Mouse (Mus musculus): ENCODE results near the gene Olfr71.
A peak's percentile ranks its signal among the peaks of the same experiment; 100 is the strongest.

Olfr71 gene

DNA sequence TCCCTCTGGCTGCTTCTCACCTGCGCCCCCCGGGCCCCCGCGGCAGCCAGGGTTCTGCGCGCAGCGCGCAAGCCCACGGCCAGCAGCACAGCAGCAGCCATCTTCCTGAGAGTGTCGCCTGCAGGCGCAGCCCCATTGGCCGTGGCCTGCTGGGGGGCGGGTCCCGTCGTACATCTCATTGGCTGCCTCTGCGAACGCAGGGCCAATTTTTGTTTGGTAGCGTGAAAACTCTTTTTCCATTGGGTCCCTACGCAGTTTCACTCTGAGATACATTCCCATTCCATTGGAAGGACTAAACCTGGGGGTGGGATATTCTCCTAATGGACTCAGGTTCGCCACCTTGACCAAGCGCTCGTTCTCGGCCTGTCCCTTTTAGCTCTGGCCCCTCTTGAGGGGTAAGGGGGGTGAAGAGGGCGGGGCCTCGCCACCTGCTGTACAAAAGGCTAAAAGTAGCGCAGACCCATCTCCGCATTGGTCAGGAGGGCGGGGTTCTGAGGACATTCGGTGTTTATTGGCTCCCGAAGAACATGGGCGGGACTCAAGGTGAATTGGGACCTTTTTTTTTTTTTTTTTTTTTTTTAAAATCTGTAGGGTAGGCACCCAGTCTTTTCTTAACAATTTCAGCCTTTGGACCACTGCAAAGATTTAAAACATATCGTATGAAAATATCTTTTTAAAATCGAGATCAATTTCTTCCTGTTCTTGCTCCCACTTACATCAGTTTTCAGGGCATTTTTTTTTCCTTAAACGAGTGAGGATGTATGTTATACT, 53.5 kb downstream of the Olfr71 start, which contains the start of gene Hint2:
TSS of gene Hint2 (minus strand) at position 128 of the 771 bp plus-strand sequence.
- peak; percentile 97 for DNase-seq (ENCODE audit: low read depth)

DNA sequence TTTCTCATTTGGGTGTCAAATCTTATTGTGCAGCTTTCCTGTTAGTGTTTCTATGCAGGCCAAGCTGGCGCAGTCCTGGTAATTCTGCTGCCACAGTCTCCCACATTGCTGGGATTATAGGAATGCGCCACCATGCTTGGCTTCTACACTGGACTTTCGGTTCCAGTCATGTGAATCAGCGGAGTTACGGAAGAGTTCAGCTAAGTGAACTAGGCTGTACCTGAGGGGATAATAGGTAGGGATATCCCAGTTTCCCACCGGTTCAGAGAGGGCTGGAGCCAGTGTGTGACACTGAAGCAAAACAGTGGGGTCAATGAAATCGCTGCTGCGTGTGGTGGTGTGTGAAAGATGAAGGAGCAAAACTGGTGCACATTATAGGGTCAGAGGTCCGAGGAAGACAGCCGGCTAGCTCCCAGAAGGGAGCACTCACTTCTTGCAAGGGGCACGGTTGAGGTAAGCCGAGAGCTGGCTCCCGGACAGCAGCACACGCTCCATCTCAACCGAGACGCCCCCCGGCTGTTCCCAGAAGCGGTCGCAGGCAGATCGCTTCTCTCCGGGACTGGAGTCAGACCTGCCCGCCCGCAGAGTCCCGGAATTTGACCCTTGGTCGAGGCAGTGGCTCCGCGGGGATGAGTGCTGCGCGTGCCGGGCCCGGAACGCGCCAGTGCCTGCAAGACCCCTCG, 54.3 kb downstream of the Olfr71 start:
- no peak for DNase-seq (ENCODE audit: low read depth)

All from naive thymus-derived CD4-positive, alpha-beta T cell, adult 2 months (primary cell).